Comparison of ENCODE assay signal across 14 mouse cellular contexts in genomic region chr6:141395926-141396325, GRCm38 (mm10).
"Had no signal": no experiment of that assay in that cellular context is flagged by ENCODE, and none has a peak within 500 bp of the region (broad histone marks: within the 10 kb centered on the region; RNA-seq: fewer than 3 reads in every experiment).

No protein-coding gene starts in this region.

- H3K4me2 ChIP-seq: intestine, embryonic 15.5 days; neural tube, embryonic 15.5 days had no signal

- H3K27ac ChIP-seq: intestine, embryonic 15.5 days; left cerebral cortex, adult 2 months; liver, embryonic 14.5 days; midbrain, embryonic 10.5 days; neural tube, embryonic 15.5 days had no signal

- H3K27me3 ChIP-seq: intestine, embryonic 15.5 days; neural tube, embryonic 15.5 days had no signal

- H3K4me3 ChIP-seq: intestine, embryonic 15.5 days; left cerebral cortex, adult 2 months; midbrain, embryonic 10.5 days; myocyte; neural tube, embryonic 15.5 days had no signal

- H3K36me3 ChIP-seq: intestine, embryonic 15.5 days; midbrain, embryonic 10.5 days; neural tube, embryonic 15.5 days had no signal

- H3K4me1 ChIP-seq: neural tube, embryonic 15.5 days had no signal

- ATAC-seq: intestine, embryonic 15.5 days had no signal

- DNase-seq: kidney, adult 9 months; kidney, postnatal 4 days; lung, adult 2 months; lung, postnatal 4 days; midbrain, embryonic 14.5 days; right cerebral cortex, adult 18-20 months; right cerebral cortex, postnatal 25 days; thymus, postnatal 36 days had no signal

- H3K9ac ChIP-seq: intestine, embryonic 15.5 days; liver, embryonic 14.5 days; neural tube, embryonic 15.5 days had no signal

- H3K9me3 ChIP-seq: intestine, embryonic 15.5 days; midbrain, embryonic 10.5 days; neural tube, embryonic 15.5 days had no signal
